Mouse (Mus musculus): ENCODE measurements around the gene Musk.

Gene Musk

DNA sequence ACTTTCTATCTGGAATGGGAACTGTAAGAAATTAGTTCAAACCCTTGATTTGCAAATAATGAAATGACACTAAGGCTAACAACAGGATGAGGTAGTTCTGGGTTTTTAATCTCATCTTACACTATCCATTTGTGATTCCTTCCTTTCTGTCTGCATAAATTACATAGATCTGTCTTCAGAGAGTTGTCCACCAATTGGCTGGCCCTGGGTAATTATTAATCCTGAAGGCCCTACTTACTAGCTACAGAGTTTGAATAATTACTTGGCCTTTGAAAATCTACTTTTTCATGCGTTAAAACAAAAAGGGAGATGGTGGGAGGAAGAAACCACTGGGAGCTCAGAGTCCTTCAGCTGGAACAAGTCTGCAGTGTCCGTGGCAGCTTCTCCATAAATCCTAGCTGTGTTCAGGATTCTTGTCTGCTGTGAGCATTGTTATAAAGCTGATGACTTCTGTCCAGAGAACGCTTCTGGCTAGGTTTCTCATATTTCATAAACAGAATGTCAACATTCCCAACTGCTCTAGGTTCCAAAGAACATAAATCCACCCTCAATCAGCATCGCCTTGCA is 29.3 kb downstream of the Musk start:
- no peak for DNase-seq (ENCODE audit: low spot score in 2 of 2)

DNA sequence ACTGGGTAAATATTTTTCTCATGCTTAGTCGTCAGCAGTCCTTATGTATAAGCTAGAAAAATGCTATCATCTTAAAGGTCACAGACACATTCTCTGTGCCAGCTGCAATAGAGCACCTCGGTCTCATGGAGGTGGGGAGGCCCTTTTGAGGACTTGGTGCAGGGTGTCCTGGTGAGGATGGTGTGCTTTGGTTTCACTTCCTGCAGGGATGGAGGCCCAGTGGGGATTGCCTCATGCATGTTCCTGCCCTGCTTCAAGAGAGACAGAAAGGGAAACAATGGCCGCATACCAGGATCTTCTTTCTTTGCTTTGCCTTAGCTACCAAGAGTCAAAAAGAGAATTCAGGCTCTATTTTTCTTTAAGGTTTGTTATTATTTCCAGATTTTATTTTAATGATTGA is 31.8 kb downstream of the Musk start:
- DNase-seq (ENCODE audit: low spot score in 2 of 2) = no peak

DNA sequence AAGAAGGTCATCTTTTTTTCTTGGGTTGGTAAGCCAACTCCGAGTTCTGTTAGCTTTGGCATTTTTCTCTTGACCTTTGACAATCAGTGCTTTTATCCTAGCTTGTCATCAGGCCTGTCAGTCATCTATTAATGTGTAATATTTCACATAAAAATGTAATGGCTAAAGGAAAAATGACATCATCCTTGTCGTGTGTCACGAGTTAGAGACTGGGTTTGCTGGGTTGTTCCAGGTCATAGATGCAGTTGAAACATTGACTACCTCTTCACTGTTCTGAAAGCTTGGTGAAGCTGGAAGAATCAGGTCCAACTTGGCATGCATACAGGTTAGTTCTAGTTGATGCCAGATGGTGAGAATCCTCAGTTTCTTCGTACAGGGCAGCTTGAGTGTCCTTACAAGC is 34.5 kb downstream of the Musk start:
- no peak for DNase-seq (ENCODE audit: low spot score in 2 of 2)

DNA sequence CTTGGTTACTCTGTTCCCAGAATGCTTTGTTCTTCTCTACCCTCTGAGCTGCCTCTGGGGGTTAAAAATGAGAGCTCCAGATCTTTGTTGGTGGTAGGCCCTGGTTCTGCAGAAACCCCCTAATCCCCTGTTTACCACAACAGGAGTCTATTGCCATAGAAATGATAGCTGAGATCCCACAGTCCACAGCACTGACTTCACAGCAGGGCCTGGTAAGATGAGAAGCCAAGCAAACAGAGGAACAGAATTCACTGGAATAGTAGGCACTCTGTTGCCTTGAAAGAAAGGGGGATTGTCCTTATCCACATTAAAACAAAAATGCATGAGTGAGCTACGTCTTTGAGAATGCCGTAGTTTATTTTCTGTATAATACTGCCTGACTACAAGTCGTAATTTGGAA is 41.0 kb downstream of the Musk start:
- DNase-seq (ENCODE audit: low spot score in 2 of 2) = no peak

DNA sequence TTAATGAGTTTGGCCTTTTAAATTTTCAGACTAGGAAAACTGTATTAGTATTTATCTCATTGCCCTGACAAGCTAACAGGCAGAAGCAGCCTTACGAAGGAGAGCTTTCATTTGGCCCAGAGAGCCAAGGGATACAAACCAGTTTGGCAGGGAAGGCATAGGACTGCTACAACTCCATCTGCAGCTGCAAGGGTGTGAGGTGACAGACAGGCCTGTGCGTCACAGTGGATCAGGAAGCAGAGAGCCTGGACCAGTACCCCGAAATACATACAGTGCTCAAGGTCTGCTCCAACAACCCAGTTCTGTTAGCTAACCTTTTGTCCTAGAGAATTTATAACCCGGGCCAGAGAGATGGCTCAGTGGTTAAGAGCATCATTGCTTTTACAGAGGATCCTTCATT is 42.5 kb downstream of the Musk start:
- no peak for DNase-seq (ENCODE audit: low spot score in 2 of 2)

DNA sequence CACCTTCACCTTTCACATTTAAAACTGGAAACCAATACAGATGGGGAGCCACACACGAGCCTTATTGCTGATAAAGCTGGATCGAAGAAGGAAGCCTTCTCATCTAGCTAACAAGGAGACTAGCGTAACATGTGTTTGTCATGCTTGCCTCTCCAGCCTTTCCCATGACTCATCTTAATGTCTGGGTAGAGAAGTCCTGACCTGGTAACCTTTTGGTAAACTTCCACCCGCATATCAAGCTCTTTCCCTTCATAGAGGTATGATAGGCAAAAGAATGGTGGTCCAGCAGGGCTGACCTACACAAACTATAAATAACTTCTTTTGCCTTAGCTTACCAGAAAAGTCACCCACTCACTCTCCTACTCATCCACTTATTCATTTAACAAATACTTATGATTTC is 44.3 kb downstream of the Musk start:
- no peak for DNase-seq (ENCODE audit: low spot score in 2 of 2)

DNA sequence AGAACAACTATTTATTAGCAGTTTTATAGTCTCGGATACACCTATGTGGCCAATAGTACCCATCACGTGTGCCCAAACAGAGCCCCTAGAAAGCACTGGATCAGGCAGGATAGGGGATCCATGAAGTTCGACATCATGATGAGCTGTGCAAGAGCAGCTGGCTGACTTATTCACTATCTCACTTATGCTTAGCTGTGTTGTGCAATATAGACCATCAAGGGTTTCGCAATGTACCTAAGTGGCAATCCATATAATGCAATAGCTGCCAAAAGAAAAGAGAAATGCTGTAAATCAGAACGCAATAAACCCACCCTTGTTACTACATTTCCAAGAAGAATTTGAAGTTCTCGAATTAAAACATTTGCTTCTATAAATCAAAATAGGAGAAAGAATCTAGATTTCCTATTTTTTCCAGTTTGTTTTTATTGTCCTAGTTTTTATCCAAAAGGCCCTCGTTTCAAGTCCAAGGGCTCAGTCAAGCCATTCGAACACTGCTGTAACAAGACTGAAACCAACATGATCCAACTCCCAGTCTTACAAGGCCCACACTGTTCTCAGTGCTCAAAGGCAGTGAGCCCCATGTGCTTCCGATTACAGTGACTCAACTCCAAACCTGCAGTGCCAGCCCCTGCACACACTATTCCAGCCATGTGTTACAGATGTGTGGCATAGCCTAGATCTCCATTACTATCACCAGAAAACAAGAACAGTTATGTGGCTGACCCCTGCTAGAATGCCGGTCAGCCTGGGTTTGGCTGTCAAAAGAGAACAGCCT is 45.3 kb downstream of the Musk start:
- DNase-seq (ENCODE audit: low spot score in 2 of 2) = no peak

DNA sequence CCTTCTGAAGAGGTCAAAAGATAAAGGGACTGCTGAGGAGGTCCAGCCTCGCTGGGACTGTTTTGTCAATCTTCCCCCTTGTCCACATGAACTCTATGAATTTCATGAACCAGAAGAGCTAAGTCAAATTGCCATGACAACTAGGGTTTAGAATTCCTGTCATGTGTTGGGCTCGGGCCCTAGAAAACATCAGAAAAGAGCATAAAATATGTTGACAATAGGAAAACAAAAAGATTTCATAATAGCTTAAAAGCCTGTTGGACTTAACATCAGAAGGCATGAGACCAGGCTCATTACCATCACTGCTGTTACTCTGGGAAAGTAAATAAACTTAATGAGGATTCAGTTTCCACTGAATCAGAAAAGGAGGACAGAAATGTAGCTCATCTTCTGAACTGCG is 46.6 kb downstream of the Musk start:
- no peak for DNase-seq (ENCODE audit: low spot score in 2 of 2)

DNA sequence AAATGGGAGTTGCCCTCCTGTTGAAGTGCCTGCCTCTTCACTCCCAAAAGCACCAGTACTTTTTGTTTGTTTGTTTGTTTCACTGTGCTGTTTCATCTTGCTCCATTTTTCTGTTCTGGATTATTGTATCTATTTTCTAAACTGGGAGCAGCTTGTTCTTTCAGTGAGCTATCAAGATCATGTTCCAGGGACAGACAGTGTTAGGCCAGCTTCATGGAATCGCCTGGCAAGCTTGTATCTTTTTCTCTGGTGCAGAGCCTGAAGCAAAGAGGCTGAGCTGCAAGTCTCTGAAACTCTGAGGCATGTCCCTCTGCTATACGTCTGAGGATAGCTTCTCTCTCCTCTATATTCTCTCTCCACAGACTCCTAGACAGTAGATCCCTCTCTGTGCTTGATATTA is 50.5 kb downstream of the Musk start:
- no peak for DNase-seq (ENCODE audit: low spot score in 2 of 2)

DNA sequence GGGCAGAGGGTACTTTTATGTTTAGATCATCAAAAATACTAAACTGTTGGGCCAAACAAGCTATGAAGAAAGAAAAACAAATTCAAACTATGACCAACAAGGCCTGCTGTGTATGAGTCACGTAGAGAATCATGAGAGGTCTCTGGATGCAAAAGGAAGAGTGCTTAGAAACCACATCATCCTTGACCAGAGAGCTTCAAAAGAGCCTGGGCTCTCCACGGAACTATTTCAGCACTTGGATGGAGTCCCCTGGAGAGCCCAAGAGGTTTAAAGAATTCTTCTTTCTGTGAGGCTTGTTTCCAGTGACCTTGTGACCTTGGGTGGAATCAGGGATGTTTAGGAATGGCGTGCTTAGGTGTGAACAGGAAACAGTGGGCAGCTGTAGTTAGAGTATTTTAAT is 53.5 kb downstream of the Musk start:
- DNase-seq (ENCODE audit: low spot score in 2 of 2) = no peak

DNA sequence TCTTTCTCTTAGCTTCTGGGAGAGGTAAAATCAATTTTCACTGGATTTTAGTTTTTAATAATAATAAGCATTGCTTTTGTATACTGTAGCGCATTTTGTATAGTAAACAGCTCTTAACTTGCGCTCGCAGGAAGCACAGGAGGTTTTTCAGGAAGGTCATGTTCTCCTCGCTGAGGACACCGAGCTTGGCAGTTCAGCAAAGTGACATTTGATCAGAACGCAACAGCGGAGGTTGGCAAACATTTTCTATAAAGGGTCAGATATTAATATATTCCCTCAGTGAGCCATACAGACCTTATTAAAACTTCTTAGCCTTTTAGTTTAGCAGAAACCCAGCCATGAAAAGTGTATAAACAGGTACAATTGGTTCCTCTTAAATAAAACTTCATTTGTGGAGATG is 64.4 kb downstream of the Musk start:
- no peak for DNase-seq (ENCODE audit: low spot score in 2 of 2)

DNA sequence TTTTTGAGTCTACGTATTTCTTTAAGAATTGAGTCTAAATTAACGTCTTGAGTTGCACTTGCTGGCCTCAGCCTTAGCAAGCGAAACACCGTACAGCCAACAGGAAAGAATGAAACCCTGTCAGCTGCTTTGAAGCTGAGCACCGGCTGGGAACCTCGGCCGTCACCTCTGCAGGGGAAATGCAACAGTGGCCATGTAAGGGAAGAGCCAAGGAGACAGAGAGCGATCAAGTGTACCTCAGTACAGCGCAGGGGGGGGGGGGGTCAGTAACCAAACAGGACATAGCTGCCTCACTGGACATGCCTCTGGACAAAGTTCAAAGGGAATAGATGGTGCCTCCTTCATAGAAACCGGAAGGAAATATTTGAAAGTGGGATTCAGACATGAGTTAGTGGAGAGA is 65.4 kb downstream of the Musk start:
- DNase-seq (ENCODE audit: low spot score in 2 of 2) = no peak

DNA sequence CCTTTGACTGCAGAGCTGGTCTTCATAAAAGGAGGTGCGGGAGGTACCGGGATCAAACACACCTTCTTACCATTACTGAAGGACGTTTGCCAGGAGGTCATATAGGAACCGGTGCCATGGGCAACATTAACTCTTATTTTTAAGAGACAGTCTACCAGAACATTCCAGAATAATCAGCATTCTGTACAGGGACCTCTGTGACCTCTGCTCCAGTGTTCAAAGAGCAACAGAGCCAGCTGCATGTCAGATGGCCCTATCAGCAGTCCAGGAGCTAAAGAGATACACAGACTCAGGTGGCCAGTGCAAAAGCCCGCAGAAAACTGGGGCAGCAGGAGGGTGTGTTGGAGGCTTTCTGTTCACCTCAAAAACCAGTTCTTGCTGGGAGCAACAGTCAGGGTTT is 65.8 kb downstream of the Musk start:
- no peak for DNase-seq (ENCODE audit: low spot score in 2 of 2)

DNA sequence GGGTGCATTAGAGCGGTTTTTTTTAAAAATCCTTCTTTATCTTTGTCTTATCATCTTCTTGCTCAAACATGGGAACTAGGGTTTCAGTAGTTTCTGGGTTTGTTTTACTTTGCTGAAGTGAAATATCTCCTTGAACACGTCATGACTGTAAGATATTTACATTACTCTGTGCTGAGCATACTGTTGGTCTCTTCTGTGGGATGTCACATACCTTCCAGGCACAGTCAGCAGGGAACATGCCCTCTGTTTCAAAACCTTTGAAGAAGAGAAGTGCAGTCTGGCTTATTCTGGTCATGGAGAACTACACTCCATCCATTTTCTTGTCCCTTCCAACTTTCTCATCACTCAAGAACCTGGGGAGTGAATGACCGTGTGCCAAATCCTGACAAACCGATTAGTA is 73.2 kb downstream of the Musk start:
- no peak for DNase-seq (ENCODE audit: low spot score in 2 of 2)

DNA sequence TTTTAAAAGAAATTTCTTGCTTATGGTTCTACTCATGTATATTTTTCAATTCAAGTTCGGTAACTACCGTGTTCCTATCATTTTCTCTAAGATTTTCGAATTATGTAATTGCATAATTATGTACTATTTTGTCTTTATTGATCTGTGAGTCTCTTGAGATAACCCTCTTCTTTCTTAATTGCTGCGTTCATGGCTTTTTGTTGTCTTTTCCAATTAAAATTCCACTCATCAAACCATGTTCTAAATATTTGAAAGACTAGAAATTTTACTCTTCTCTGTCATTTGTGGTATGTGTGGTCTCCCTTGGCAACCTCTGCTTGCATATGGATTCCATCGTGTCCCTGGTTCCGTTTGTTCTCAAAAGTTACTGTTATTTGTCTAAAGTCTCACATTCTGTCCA is 79.6 kb downstream of the Musk start:
- DNase-seq (ENCODE audit: low spot score in 2 of 2) = no peak

DNA sequence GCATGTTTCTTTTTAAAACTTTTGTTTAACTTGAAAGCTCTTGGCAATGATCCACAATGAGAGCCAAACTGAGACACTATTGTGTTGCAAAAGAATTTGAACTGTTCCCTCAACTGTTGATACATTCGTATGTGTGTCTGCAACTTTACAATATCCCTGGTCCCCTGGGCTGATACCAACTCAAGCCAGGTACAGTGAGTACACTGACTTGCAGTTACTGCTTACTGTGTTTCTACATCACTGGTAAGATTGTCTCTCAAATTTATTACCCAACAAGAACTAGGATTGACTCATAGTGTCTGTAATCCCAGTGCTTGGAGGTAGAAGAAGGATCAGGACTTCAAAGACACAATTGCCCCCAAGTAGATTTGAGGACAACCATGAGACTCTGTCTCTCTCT is 85.3 kb downstream of the Musk start:
- DNase-seq (ENCODE audit: low spot score in 2 of 2) = no peak

DNA sequence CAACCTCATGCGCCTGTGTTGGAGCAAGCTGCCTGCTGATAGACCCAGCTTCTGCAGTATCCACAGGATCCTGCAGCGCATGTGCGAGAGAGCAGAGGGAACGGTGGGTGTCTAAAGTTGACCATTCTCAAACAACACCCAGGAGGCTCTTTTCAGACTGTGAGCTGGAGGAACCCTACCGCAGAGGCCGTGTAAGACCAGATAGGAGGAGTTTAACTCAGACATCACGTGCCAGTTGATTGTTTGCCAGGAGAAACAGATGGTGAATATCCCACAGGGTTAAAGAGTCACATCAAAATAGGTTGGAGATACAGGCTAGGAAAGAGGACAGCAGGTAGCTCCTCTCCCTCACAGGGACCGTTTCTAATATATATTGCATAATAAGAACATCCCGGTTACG is 87.8 kb downstream of the Musk start:
- DNase-seq (ENCODE audit: low spot score in 2 of 2) = no peak

DNA sequence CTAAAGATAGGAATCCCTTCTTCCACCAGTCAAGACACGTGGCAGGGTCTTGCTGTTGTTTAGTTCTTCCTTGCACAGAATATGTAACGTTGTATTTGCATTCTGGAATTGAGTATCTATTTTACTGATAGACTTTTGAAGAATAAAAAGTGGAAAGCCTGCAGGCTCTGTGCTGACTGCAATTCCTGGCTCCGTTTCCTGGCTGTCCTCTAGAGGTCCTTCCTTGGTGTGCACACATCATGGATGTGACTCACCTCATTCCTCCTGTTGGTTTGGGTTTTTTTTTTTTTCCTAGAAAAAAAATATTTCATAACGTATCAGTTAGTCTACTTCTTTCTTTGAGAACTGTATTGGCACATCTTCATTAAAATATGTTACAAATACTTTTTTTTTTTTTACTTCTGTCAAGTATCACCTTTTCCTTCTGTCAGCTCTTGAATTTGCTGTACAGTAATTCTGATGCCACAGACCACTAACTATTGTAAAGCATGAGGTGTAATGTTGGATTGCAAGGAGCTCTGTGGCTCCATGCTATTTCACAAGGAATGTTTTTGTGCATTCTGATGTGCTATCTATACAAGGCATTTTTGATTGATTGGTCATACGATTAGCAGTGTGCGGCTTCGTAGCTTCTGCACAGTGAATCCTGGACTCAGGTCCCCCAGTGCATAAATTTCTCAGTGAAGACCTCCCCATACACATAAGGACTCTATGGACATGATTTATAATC is 88.5 kb downstream of the Musk start:
- DNase-seq (ENCODE audit: low spot score in 2 of 2) = peak in 1 of 2 experiments; percentile 42

DNA sequence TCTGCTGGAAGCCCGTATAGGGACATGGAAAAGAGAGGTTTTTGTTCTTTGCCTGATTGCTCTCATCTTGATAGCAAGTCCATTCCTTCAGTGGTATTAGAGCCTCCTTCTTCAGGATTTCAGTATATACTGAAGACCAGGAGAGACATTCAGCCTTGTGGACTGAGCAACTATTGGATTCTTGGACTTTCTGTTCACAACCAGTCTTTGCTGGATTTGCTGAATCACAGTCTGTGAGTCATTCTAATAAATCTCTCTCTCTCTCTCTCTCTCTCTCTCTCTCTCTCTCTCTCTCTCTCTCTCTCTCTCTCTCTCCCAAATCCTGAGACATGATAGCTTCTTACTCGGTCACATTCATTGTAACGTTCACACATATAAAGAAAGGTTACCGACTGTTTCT is 93.4 kb downstream of the Musk start:
- no peak for DNase-seq (ENCODE audit: low spot score in 2 of 2)

DNA sequence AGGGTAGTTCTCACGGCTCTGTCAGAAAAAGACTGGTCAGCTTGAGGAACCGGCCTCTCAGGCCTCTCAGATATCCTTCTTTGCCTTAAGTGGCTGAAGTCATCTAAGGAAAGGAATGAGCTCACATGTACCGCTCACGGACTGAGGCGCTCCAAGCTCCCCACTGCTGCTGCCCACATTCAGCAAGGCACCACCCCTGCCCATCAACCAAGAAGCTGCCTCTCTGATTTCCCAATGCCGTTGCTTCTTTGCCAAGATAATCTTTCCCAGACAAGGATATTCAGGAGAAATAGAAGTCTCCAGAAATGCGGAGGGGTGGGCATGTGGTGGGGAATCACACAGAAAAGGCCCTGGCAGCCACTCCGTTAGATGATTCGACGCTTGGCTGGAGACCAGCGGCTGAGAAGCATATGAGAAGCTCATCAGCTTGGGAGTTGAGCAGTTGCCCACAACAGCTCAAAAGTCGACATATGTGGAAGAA is 115.1 kb downstream of the Musk start:
- DNase-seq (ENCODE audit: low spot score in 2 of 2) = peak; percentile 92 to 94

DNA sequence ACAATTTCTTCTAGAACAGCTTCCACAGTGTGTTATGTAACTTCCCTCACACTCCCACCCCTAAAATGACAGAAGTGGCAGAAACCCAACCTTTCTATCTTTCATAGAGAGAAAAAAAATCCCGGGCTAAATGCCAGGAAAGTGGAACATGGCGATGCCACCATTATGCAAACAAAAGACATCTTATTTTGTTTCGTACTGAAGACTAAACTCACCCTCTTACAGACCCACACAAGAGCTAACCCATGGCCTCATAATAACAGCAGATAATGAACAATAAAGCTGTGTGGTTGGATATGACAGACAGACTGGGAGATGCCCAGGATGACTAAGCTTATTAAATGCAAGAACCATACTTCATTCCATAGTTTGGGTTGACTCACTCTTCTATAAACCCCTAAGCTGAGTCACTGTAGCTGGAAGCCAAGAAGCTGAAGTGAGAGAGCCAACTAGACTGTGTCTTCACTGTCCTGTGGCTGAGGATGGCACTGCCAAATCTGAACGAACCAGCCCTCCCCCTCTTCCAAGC is 116.3 kb downstream of the Musk start:
- peak; percentile 28 to 44 for DNase-seq (ENCODE audit: low spot score in 2 of 2)

DNA sequence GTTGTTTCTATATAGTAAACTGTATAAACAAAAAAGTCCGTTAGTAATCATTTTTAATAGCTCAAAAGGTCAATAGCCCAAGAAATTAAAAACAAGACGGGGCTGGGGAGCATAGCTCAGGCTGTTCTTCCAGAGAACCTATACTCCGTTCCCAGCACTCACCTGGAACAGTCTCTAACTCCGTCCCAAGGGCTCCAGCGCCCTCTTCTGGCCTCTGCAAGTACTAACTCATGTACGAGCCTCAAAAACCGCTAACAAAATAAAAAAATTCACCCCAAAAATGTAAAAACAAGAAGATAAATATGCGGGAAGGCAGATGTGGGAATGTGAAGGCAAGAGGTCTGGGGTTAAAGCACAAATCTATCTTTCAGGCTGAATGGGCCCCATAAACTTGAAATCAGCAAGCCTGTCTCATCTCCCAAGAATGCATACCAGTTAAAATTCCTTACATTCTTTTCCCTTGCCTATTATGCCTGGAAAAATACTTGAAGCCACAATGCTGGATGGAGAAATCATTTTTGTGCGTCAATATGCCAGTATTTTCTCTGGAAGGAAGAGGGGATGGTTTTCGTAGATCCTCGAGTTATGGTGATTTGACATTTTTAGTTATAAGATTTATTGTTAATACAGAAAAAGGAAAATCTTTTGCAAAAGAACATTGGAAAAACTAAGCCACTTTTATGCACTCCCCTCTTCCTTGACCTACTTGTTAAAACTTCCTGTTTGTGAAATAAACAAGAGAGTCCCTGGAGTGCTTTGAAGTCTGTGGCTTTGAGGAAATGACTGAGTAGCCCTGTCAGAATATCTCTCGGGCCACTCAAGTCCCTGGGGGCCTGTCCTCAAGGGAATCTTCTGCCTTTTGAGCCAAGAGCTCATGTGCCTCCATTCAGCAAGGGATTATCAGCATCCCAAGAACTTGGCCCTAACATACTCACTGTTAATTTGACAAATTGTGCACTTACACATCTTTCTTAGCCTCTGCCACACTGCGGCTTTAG is 127.7 kb downstream of the Musk start:
- no peak for DNase-seq (ENCODE audit: low spot score in 2 of 2)
